Mouse (Mus musculus): Measurements from ENCODE around the gene Ovca2. TPM values are rescaled to one million over a fixed set of nuclear protein-coding genes. Genes with fewer than 3 reads are reported as not detected.

Ovca2 gene
- polyA plus RNA-seq, 1 experiment from 2014 or later: 14.4 TPM

DNA sequence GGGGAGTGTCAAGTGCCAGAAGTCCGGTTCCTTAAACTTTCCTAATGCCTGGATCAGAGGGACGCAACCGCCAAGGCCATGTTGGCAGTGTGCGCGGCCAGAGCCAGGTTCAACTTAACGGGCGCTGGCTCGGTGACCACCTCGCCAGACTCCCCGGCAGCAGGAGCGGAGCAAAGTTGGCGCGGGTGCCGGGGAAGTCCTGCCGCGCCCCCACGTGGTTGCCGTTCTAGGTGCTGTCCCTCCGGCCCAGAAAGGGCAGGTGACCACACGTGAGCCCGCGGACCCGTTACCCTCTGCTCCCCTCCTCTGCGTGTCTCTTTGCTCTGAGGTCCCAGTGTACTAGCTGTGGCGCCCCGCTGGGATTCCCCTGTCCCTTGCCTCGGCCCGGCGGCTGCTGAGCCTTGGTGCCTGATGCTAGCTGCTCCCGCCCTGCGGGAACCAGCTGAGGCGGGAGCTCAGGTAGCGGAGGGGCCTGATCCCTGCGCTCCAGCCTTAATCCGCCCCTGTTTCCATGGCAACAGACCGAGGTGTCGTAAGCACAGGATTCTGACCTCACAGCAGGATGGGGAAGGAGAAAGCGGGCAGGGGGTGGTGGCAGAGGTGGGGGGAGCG, 16.3 kb upstream of the Ovca2 start:
- Histone ChIP-seq H3K27me3 (peaks cover 29% of the 10 kb centered on the region), H3K9me3 (replicated peaks) (no peaks in the 10 kb centered on the region), H3K4me3 (peak overlapping the region; percentile 70), H3K27ac (peak overlapping the region; percentile 93), H3K4me1 (replicated peaks) (peaks cover 61% of the 10 kb centered on the region), H3K9ac (peak overlapping the region; percentile 71), H3K36me3 (no peaks in the 10 kb centered on the region), H3K4me2 (peak overlapping the region; percentile 94)
- WGBS: 1% methylated on average over 39 of the region's 39 CpGs
- ATAC-seq (replicated peaks; ENCODE audit: insufficient number of reproducible peaks, insufficient read depth, low FRiP score, low read depth): no peak; the same call in 1 of the 2 replicates

DNA sequence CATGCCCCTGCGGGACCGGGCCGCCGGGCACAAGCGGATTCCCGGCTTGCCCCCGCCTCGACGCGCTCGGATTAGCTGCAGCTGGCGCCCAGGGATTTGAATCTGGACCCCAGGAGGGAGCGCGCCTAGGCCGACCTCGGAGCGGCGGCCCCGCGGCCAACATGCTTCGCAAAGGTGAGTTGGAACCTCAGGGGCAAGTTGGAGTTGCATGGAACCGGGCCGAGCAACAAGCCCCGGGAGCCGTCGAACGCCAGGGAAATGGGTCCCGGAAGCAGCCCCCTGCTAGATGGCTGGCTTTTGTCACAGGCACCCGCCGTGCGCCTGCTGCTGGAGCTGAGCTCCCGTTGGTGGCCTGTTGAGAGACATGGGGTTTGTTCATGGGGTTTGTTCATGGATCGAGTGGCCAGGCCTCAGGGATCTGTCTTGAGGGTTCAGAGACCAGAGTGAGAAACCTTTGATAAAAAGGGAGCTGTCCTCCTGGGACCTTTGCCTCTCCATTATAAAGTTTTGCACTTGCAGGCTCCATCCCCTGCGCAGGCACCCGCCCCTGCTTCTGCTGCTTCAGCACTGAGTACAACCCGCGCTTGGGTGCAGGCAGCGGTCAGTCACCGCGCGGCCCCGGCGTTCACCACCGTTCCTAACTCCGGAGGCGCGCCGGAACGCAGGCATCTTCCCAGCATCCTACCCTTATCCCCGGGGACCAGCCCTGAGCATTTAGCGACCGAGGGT, 15.7 kb upstream of the Ovca2 start:
- peak overlapping the region; percentile 70 for H3K4me3 ChIP-seq
- H3K36me3 ChIP-seq: no peaks in the 10 kb centered on the region
- under 1% methylated on average over 52 of the region's 52 CpGs for WGBS
- peak overlapping the region; percentile 94 for H3K4me2 ChIP-seq
- H3K9ac ChIP-seq: peak overlapping the region; percentile 71
- H3K27me3 ChIP-seq: peaks cover 29% of the 10 kb centered on the region
- H3K4me1 ChIP-seq (replicated peaks): peaks cover 66% of the 10 kb centered on the region
- no peaks in the 10 kb centered on the region for H3K9me3 ChIP-seq (replicated peaks)
- peak overlapping the region; percentile 93 for H3K27ac ChIP-seq
- no peak for ATAC-seq (replicated peaks; ENCODE audit: insufficient number of reproducible peaks, insufficient read depth, low FRiP score, low read depth)

DNA sequence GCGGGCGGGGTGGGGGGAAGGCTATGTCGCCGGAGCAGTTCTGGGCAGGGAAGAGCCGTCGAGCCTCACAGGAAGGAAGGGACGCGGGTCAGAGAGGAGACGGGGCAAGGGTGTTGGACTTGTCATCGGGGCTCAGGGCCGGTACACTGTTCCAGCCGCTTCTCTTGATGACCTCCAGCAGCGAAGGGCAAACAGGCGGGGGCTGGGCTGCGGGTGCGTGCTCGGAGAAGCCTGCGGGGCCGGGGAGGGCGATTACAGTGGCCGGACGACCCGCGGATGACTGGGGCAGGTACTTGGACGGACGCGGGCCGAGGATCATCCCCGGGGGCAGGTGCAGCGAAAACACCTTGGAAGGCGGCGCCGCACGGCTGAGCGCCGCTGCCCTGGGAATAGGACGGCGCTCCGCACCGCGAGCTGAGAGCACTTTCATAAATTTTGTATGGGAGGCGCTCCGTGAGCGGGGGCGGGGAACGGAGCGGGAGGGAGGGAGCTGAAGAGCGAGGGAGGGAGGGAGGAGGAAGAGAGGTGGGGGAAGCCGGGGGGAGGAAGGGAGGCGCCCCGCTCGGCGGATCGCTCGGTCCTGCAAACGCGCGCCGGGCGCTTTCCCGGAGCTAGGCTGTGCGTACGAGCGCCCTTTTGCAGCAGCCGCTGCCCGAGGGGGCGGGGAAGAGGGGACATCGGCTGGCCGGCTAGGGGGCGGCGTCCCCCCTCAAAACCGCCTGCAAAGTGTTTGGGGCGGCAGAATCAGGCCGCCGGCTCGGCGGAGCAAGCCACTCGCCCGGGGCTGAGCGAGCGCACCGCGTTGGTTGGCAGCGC, 14.8 kb upstream of the Ovca2 start, which contains the start of gene Rtn4rl1:
Gene Rtn4rl1 (plus strand): TSS at position 528 of the 816 bp plus-strand sequence.
- under 1% methylated on average over 62 of the region's 84 CpGs for WGBS

DNA sequence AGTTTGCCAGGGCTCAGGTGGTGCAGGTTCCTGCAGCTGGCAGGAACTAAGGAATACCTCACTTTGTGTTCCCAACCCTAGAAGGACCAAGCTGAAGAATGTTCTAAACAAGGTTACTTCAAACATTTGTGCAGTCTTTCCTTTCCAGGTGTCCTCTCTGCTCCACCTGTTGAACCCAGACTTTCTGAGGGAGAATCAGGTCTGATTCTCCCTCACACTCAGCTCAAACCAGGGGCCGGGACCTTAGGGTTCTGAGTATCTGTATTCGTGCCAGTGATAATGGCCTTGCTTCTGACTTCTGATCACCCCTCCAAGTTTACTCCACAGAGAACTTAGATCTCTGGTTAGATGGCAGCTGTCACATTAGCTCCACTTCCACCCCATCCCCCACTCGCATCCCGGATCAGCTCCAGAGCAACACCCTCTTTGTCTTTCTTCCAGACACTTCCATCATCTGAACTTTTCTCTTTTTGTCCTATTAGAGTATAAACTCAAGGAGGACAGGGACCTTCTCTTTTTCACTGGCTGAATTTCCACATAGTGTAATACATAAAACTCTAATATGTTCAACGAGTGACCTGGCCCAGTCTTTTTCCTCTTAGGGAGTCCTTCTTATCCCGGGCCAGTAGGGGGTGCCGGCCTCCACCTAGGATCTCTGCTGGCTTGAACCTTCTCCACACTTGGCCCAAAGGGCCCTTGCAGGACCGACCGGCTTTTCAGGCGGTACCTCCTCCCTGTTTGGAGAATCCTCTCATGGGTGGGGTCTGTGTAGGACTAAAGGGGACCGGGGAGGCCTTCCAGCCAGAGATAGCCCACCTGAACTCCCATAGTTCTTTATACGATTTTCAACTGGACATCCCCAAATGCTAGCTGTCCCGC, 13.9 kb upstream of the Ovca2 start:
- Histone ChIP-seq H3K27ac (peak overlapping the region; percentile 93), H3K4me3 (peak overlapping the region; percentile 70), H3K9ac (peak overlapping the region; percentile 71), H3K4me1 (replicated peaks) (peaks cover 75% of the 10 kb centered on the region), H3K36me3 (no peaks in the 10 kb centered on the region), H3K27me3 (peaks cover 29% of the 10 kb centered on the region), H3K9me3 (replicated peaks) (no peaks in the 10 kb centered on the region), H3K4me2 (peak overlapping the region; percentile 94)
- 23% methylated on average over 13 of the region's 13 CpGs for WGBS
- peak; percentile 44 for ATAC-seq (replicated peaks; ENCODE audit: insufficient number of reproducible peaks, insufficient read depth, low FRiP score, low read depth)

More for the DNA sequence above, 14.8 kb upstream of the Ovca2 start, which contains the start of gene Rtn4rl1:
- peak within 1 kb of the TSS; percentile 93 for H3K27ac ChIP-seq
- no peaks in the 10 kb centered on the region for H3K36me3 ChIP-seq
- H3K4me3 ChIP-seq: peak within 1 kb of the TSS; percentile 70
- peak within 1 kb of the TSS; percentile 94 for H3K4me2 ChIP-seq
- peaks cover 75% of the 10 kb centered on the region for H3K4me1 ChIP-seq (replicated peaks)
- peak; percentile 53 for ATAC-seq (replicated peaks; ENCODE audit: insufficient number of reproducible peaks, insufficient read depth, low FRiP score, low read depth)
- H3K27me3 ChIP-seq: peaks cover 29% of the 10 kb centered on the region
- peak within 1 kb of the TSS; percentile 71 for H3K9ac ChIP-seq
- H3K9me3 ChIP-seq (replicated peaks): no peaks in the 10 kb centered on the region

DNA sequence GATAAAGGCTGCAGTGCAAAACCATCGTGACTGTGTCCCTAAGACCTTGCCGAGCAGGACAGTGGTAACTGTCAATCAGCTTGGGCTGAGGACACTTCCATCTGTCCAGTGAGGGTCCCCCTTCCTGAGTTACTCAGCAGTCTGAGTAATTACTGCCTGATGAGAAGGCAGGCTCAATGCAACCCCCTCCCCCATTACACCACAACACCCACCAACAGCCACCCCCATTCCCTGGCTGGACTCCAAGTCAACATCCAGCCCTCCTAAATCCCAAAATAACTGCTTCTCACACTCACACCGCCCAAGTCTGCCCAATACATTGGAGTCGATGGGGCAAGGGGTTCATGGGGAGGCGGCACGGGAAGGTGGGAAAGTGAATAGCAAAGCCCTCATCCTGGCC, 13.2 kb upstream of the Ovca2 start:
- peaks cover 29% of the 10 kb centered on the region for H3K27me3 ChIP-seq

DNA sequence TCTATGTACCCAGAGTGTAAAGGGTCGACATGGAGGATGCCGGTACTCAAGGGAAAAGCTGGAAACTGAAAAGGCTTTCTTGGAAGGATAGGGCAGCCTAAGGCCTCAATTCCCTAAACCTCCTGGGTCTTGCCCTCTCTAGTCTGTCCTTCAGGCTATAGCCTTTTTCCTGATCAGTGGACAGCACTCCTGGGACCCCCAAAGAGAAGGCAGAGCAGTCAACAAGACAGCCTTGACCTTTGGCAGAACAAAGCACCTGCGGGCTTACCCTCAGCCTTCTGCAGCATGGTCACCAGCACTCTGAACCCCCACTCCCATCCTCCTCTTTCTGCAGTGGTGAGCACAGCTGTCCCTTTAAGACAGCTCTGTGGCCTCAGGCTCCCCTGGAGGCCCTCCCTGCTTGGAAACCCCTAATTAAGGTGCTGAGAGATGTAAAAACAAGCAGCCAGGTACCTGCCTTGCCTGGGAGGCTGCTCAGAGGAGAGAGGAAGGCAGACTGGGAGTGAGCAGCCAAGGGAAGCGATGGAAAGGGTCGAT, 12.3 kb upstream of the Ovca2 start, which contains the start of gene Dph1:
Gene Dph1 (minus strand): TSS at position 337 of the 537 bp plus-strand sequence.
- Histone ChIP-seq H3K9me3 (replicated peaks) (no peaks in the 10 kb centered on the region), H3K4me2 (peak within 1 kb of the TSS; percentile 89), H3K27ac (peak within 1 kb of the TSS; percentile 51), H3K27me3 (peaks cover 25% of the 10 kb centered on the region), H3K9ac (peak within 1 kb of the TSS; percentile 70), H3K4me3 (peak within 1 kb of the TSS; percentile 67), H3K4me1 (replicated peaks) (peaks cover 65% of the 10 kb centered on the region), H3K36me3 (no peaks in the 10 kb centered on the region)
- no peak for ATAC-seq (replicated peaks; ENCODE audit: insufficient number of reproducible peaks, insufficient read depth, low FRiP score, low read depth)
- WGBS: 55% methylated on average over 5 of the region's 5 CpGs

More for the DNA sequence above, 13.2 kb upstream of the Ovca2 start:
- no peak for ATAC-seq (replicated peaks; ENCODE audit: insufficient number of reproducible peaks, insufficient read depth, low FRiP score, low read depth)
- Histone ChIP-seq H3K4me2 (peak overlapping the region; percentile 7; the same call in 1 of the 2 replicates), H3K9ac (no peak overlapping the region), H3K4me3 (no peak overlapping the region), H3K4me1 (replicated peaks) (peaks cover 74% of the 10 kb centered on the region), H3K36me3 (no peaks in the 10 kb centered on the region), H3K27ac (0 out of 2 replicates have a peak overlapping the region, but pooled peaks have one; percentile 48), H3K9me3 (replicated peaks) (no peaks in the 10 kb centered on the region)
- 40% methylated on average over 6 of the region's 6 CpGs for WGBS

DNA sequence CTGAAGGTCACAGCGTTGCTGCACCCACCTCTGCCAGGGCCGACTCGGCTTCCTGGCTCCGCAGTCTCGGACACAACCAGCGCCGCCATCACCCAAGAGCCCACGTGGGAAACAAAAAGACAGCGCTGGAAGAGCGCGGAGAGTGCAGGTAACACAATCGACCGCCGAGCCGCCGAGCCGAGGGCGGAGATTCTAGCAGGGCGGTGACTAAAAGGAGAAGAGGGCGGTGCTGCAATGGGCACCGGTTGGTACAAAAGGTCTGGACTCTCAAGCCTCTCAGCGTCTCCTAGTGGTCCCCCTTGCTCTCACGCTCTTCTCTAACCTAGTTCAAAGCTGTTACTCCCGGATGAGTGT, 11.7 kb upstream of the Ovca2 start:
- Histone ChIP-seq H3K4me3 (peak overlapping the region; percentile 67), H3K4me1 (replicated peaks) (peaks cover 59% of the 10 kb centered on the region), H3K36me3 (peaks cover 2% of the 10 kb centered on the region; the same call in 1 of the 2 replicates), H3K4me2 (peak overlapping the region; percentile 89), H3K9me3 (replicated peaks) (no peaks in the 10 kb centered on the region), H3K27me3 (peaks cover 20% of the 10 kb centered on the region), H3K9ac (peak overlapping the region; percentile 70), H3K27ac (peak overlapping the region; percentile 51)
- peak; percentile 65 for ATAC-seq (replicated peaks; ENCODE audit: insufficient number of reproducible peaks, insufficient read depth, low FRiP score, low read depth)
- WGBS: under 1% methylated on average over 24 of the region's 24 CpGs

DNA sequence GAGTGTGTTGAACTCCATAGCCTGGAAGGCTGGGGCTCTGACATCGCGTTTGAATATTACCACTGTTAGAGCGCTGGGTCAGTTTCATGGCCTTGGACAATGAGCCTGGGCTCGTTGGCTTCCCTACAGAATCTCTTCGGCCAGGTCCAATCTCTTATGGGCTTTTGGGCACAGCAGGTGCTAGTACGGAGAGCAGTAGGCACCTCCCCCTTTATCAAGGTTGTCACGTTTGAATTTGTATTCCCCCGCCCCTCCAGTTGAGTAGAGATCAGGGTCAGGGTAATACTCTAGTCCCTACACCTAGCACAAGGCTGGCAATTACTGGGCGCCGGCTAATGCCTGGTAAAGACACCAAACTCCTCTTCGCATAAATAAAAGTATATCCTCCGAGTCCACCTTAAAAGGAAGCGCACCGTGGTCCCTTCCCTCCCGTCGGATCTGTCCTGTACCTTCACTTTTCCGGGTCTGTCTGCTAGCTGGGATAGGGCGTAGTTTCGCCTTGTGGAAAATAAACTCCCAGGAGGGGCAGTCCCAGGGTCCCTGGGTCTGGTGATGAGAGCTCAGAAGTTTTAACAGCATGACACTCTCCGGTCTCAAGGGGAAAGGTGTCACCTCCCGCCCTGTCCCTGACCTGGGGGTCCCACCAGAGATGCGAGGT, 11.2 kb upstream of the Ovca2 start:
- Histone ChIP-seq H3K36me3 (peaks cover 2% of the 10 kb centered on the region; the same call in 1 of the 2 replicates), H3K4me1 (replicated peaks) (peaks cover 54% of the 10 kb centered on the region), H3K27ac (peak overlapping the region; percentile 51), H3K4me2 (peak overlapping the region; percentile 89), H3K9ac (peak overlapping the region; percentile 70), H3K4me3 (peak overlapping the region; percentile 67), H3K27me3 (peaks cover 15% of the 10 kb centered on the region), H3K9me3 (replicated peaks) (no peaks in the 10 kb centered on the region)
- 0 out of 2 replicates have a peak, but pooled peaks have one; percentile 0 for ATAC-seq (replicated peaks; ENCODE audit: insufficient number of reproducible peaks, insufficient read depth, low FRiP score, low read depth)
- 1% methylated on average over 22 of the region's 22 CpGs for WGBS

DNA sequence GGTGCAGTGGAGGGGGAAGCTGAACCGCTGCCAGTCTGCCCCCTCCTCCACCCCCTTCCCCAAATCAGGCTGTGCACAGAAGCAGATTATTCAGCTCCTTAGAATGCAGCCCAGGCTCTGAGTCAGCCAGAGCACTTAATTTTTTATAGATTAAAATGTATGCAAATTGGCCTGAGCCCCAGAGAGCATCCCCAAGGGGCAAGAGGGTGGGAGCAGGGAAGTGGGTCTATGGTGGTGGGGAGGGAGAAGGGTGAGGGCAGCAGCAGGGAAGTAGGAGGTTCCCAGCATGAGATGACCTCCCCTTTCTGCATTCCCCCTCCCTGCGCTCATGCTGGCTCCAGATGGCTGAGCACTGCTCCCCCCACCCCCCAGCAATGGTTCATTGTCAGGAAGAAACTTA, 6.4 kb upstream of the Ovca2 start:
- WGBS: 86% methylated on average over 1 of the region's 2 CpGs
- H3K4me1 ChIP-seq (replicated peaks): peaks cover 14% of the 10 kb centered on the region
- no peak overlapping the region for H3K9ac ChIP-seq
- H3K27ac ChIP-seq: no peak overlapping the region
- no peak overlapping the region for H3K4me2 ChIP-seq
- no peak overlapping the region for H3K4me3 ChIP-seq
- no peaks in the 10 kb centered on the region for H3K27me3 ChIP-seq
- H3K36me3 ChIP-seq: peaks cover 21% of the 10 kb centered on the region; the same call in 1 of the 2 replicates
- no peak for ATAC-seq (replicated peaks; ENCODE audit: insufficient number of reproducible peaks, insufficient read depth, low FRiP score, low read depth)
- H3K9me3 ChIP-seq (replicated peaks): no peaks in the 10 kb centered on the region

DNA sequence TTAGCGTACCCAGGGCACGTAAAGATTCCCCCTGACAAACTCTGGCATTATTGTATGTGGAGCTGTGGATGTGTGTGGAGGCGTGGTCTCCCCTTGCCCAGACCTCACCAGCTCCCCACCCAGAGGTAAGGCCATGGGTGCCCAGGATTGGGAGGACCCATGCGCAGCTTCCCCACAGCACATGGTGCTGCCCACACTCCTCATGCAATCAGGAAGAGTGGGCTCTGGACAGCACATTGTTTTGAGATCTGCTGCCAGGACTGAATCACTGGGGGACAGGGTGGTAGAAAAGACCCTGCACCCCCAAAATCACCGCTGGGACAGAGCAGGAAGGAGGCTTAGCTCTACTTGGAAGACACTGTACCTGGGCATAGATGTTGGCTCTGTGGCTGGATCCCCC, 5.9 kb upstream of the Ovca2 start:
- H3K9ac ChIP-seq: no peak overlapping the region

More for the DNA sequence above, 5.9 kb upstream of the Ovca2 start:
- 90% methylated on average over 5 of the region's 5 CpGs for WGBS
- Histone ChIP-seq H3K4me2 (no peak overlapping the region), H3K4me1 (replicated peaks) (peaks cover 13% of the 10 kb centered on the region), H3K27ac (no peak overlapping the region), H3K36me3 (peaks cover 23% of the 10 kb centered on the region; the same call in 1 of the 2 replicates), H3K27me3 (no peaks in the 10 kb centered on the region), H3K9me3 (replicated peaks) (no peaks in the 10 kb centered on the region), H3K4me3 (no peak overlapping the region)
- 0 out of 2 replicates have a peak, but pooled peaks have one; percentile 3 for ATAC-seq (replicated peaks; ENCODE audit: insufficient number of reproducible peaks, insufficient read depth, low FRiP score, low read depth)

All from heart, embryonic 15.5 days (tissue).